Mouse (Mus musculus) liver, embryonic 13.5 days (tissue): ENCODE measurements at regions not wholly inside any gene's neighbourhood (a gene's known extent, or its start where the extent isn't known, plus 50 kb on each side); places are given as distances from the start of the nearest gene placed in this dataset.

Experiments
- ATAC-seq: fragments of 200-750 bp; cut with Nextera tagmentation; 2 replicates; pipeline ENCODE4 v1.8.0; 2017; ENCODE audit warnings: low read depth, mild to moderate bottlenecking, moderate number of reproducible peaks, moderate library complexity
- DNase-seq: peaks from one replicate; pipeline ENCODE4 v3.0.0; 2022
- H3K27ac ChIP-seq: fragments of 300-500 bp; sonication (generic); 2 replicates; pipeline ENCODE4 v1.5.1; 2015; ENCODE audit warnings: moderate library complexity, mild to moderate bottlenecking, inconsistent platforms
- H3K27me3 ChIP-seq: fragments of 300-500 bp; sonication (generic); 2 replicates; pipeline ENCODE4 v1.6.1; 2015; ENCODE audit warnings: mild to moderate bottlenecking, inconsistent platforms
- H3K36me3 ChIP-seq: fragments of 300-500 bp; sonication (generic); 2 replicates; pipeline ENCODE4 v1.6.1; 2015; ENCODE audit warnings: mild to moderate bottlenecking, inconsistent platforms
- H3K4me1 ChIP-seq: fragments of 300-500 bp; sonication (generic); replicated peaks from 2 replicates; pipeline ENCODE4 v1.6.1; 2015; ENCODE audit warnings: inconsistent platforms
- H3K4me2 ChIP-seq: fragments of 300-500 bp; sonication (generic); 2 replicates; pipeline ENCODE4 v1.6.1; 2015; ENCODE audit warnings: inconsistent platforms, mild to moderate bottlenecking, moderate library complexity
- H3K4me3 ChIP-seq: fragments of 300-500 bp; sonication (generic); replicated peaks from 2 replicates; pipeline ENCODE4 v1.5.1; 2015; ENCODE audit warnings: mild to moderate bottlenecking, inconsistent platforms
- H3K9ac ChIP-seq: fragments of 300-500 bp; sonication (generic); 2 replicates; pipeline ENCODE4 v1.6.1; 2015; ENCODE audit warnings: mild to moderate bottlenecking, inconsistent platforms
- H3K9me3 ChIP-seq: fragments of 300-500 bp; sonication (generic); replicated peaks from 2 replicates; pipeline ENCODE4 v1.6.1; 2016; ENCODE audit warnings: inconsistent platforms
- WGBS: fragments of 180-500 bp; shearing (Covaris S2); methylation state at CpG from one replicate; pipeline ENCODE4 v1.1.7; 2015; ENCODE audit not compliant: insufficient replicate concordance; 5-methylcytosine and 5-hydroxymethylcytosine counted together

DNA sequence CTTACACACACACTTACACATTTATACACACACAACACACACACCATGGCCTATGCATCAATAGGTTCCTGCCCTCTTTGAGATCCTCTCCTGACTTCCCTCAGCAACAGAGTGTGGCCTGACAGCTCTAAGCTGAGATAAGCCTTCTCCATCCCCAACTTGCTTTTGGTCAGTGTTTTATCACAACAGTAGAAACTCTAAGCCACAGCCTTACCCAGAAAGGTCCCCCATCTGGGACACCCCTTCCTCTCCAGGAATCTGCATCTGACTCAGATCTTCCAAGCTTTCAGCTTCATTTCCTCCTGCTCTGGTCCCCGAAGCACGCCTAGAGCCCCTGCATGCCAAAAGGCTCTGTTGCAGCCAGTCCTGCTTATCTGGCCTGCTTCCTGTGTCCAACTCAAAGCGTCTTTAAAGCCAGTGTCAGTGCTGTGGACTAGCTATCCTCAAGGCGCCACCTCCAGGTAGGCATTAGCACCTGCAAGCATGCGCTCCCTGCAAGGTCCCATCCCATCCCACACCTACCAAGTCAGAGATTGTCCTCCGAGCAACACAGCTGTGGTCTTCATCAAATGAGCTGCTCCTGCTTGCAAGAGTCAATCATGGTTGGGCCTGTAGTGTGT, 205.5 kb upstream of the Rpl38 start:
- DNase-seq (peak; percentile 24), ATAC-seq (peak; percentile 36)
- 5% methylated on average over 6 of the region's 6 CpGs for WGBS

GRCm38 (mm10) chr11:114454876-114455330, 213.4 kb upstream of the Rpl38 start:
- Histone ChIP-seq H3K36me3 (no peaks in the 10 kb centered on the region), H3K9me3 (no peaks in the 10 kb centered on the region), H3K4me2 (no peak overlapping the region), H3K4me1 (no peaks in the 10 kb centered on the region), H3K27ac (no peak overlapping the region), H3K9ac (no peak overlapping the region), H3K27me3 (no peaks in the 10 kb centered on the region), H3K4me3 (no peak overlapping the region)
- 44% methylated on average over 12 of the region's 12 CpGs for WGBS
- ATAC-seq (no peak), DNase-seq (no peak)

More for the DNA sequence above, 205.5 kb upstream of the Rpl38 start:
- no peak overlapping the region for H3K4me3 ChIP-seq
- H3K27ac ChIP-seq: no peak overlapping the region
- H3K9me3 ChIP-seq: no peaks in the 10 kb centered on the region
- peaks cover 13% of the 10 kb centered on the region for H3K27me3 ChIP-seq
- 0 out of 2 replicates have a peak, but pooled peaks cover 6% of the 10 kb centered on the region for H3K4me1 ChIP-seq
- H3K4me2 ChIP-seq: no peak overlapping the region
- no peak overlapping the region for H3K9ac ChIP-seq
- H3K36me3 ChIP-seq: no peaks in the 10 kb centered on the region

- no peak for DNase-seq
- Histone ChIP-seq H3K4me1 (peaks cover 29% of the 10 kb centered on the region), H3K36me3 (no peaks in the 10 kb centered on the region), H3K4me2 (no peak overlapping the region), H3K27ac (no peak overlapping the region), H3K9ac (no peak overlapping the region), H3K9me3 (no peaks in the 10 kb centered on the region), H3K4me3 (no peak overlapping the region), H3K27me3 (no peaks in the 10 kb centered on the region)
- WGBS: 38% methylated on average over 13 of the region's 13 CpGs
- ATAC-seq: no peak
These were observed 219.4 kb upstream of the Rpl38 start for GRCm38 (mm10) chr11:114448776-114449401.

DNA sequence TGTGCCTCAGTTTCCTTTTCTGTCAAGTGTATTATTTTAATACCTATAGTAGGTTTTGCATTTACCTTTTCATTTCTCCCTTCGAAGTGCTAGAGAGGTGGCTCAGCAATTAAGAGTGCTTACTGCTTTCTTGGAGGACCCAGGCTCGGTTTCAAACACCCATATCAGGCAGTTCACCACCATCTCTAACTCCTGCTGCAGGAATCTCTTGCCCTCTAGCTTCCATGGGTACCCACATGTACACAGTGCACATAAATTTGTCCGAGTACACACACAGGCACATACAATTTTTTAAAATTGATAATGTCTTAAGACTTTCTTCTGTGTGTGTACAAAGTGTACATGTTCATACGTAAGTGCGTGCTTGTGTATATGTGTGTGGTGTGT, 220.9 kb upstream of the Rpl38 start:
- ATAC-seq: no peak
- H3K4me2 ChIP-seq: peak overlapping the region; percentile 72
- H3K27me3 ChIP-seq: no peaks in the 10 kb centered on the region
- DNase-seq: no peak
- H3K27ac ChIP-seq: peak overlapping the region; percentile 72
- H3K9ac ChIP-seq: no peak overlapping the region
- H3K4me3 ChIP-seq: peak overlapping the region; percentile 52; the same call in 1 of the 2 replicates
- no peaks in the 10 kb centered on the region for H3K36me3 ChIP-seq
- 67% methylated on average over 5 of the region's 5 CpGs for WGBS
- H3K4me1 ChIP-seq: peaks cover 30% of the 10 kb centered on the region
- H3K9me3 ChIP-seq: no peaks in the 10 kb centered on the region

- 3% methylated on average over 22 of the region's 23 CpGs for WGBS
- no peaks in the 10 kb centered on the region for H3K36me3 ChIP-seq
- DNase-seq (peak; percentile 57), ATAC-seq (peak; percentile 91)
- no peaks in the 10 kb centered on the region for H3K9me3 ChIP-seq
- peaks cover 36% of the 10 kb centered on the region for H3K4me1 ChIP-seq
- H3K4me3 ChIP-seq: peak overlapping the region; percentile 52
- H3K27ac ChIP-seq: peak overlapping the region; percentile 72
- peak overlapping the region; percentile 58; the same call in 1 of the 2 replicates for H3K9ac ChIP-seq
- H3K27me3 ChIP-seq: no peaks in the 10 kb centered on the region
- H3K4me2 ChIP-seq: peak overlapping the region; percentile 72
These were observed 221.5 kb upstream of the Rpl38 start for GRCm38 (mm10) chr11:114446617-114447460.

DNA sequence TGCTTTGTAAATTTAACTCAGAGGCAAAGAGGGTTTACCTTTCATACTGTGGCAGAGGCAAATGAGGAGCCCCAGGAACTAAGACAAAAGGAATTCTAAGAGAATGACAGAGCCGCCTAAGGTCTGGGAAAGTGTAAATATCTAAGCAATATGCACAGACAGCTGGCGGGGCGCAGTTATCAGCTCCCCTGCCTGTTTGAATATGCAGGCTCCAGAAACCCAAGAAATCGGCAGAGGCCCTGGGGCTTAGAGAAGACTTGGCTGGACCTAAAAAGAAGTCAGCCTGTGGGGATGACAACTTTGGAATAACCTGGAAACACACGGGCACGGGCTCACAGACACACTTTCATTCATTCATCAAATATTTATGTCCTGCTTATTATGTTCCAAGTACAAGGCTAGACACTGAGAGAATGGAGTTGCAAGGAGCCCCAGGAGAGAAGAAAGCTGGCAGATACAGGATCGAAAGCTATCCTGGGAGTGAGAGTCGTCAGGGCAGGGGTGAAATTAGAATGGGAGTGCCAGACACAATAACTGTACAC, 222.2 kb upstream of the Rpl38 start:
- H3K27ac ChIP-seq: peak overlapping the region; percentile 50; the same call in 1 of the 2 replicates
- no peaks in the 10 kb centered on the region for H3K9me3 ChIP-seq
- H3K27me3 ChIP-seq: no peaks in the 10 kb centered on the region
- no peak for DNase-seq
- no peaks in the 10 kb centered on the region for H3K36me3 ChIP-seq
- peak; percentile 39 for ATAC-seq
- 5% methylated on average over 8 of the region's 8 CpGs for WGBS
- peak overlapping the region; percentile 52 for H3K4me3 ChIP-seq
- H3K4me1 ChIP-seq: peaks cover 39% of the 10 kb centered on the region
- H3K9ac ChIP-seq: peak overlapping the region; percentile 26; the same call in 1 of the 2 replicates
- peak overlapping the region; percentile 72 for H3K4me2 ChIP-seq

- Histone ChIP-seq H3K27ac (no peak overlapping the region), H3K4me2 (no peak overlapping the region), H3K4me3 (no peak overlapping the region), H3K36me3 (no peaks in the 10 kb centered on the region), H3K9me3 (no peaks in the 10 kb centered on the region), H3K9ac (no peak overlapping the region), H3K4me1 (peaks cover 39% of the 10 kb centered on the region), H3K27me3 (no peaks in the 10 kb centered on the region)
- ATAC-seq (no peak), DNase-seq (no peak)
- 68% methylated on average over 8 of the region's 8 CpGs for WGBS
These were observed 224.1 kb upstream of the Rpl38 start for GRCm38 (mm10) chr11:114444211-114444610.

DNA sequence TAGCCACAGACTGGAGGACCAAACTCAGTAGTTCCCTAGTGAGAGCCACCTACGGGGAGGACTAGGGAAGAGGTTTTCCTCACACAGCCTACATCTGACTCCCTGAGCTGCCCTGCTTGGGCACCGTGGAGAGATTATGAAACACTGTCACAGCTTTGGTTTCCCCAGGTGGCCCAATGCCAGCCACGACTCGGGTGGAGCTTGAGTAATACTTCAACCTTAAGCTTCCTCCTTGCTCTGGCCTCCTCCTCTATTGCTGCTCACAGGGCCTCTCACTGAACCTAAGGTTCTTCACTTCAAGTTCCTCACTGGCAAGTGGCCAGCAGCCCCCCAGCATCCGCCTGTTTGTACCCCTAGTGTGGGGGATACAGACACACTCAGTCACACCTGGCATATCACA, 224.9 kb upstream of the Rpl38 start:
- Histone ChIP-seq H3K27me3 (no peaks in the 10 kb centered on the region), H3K9ac (no peak overlapping the region), H3K9me3 (no peaks in the 10 kb centered on the region), H3K27ac (no peak overlapping the region), H3K4me2 (no peak overlapping the region), H3K36me3 (no peaks in the 10 kb centered on the region), H3K4me3 (no peak overlapping the region), H3K4me1 (peaks cover 35% of the 10 kb centered on the region)
- ATAC-seq (no peak), DNase-seq (no peak)
- 34% methylated on average over 5 of the region's 5 CpGs for WGBS

DNA sequence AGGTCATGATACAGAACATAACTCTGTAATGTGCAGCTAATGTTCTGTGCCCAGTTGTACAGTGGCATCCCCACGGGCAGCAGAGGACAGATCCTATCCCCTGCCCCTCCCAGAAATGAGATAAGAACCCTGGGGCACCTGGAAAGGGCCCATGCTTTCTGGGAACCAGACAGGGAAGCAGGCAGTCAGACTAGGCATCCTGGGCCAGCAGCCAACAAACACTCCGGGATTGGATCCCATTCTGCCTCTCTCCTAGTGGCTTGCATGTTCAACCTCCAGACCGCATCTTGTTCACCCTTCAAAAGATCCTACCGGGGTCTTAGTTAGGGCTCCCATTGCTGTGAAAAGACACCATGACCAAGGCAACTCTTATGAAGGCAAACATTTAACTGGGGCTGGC, 229.0 kb upstream of the Rpl38 start:
- H3K4me3 ChIP-seq: no peak overlapping the region
- H3K4me1 ChIP-seq: peaks cover 20% of the 10 kb centered on the region
- no peak overlapping the region for H3K9ac ChIP-seq
- DNase-seq (no peak), ATAC-seq (no peak)
- no peaks in the 10 kb centered on the region for H3K9me3 ChIP-seq
- H3K36me3 ChIP-seq: no peaks in the 10 kb centered on the region
- no peaks in the 10 kb centered on the region for H3K27me3 ChIP-seq
- H3K27ac ChIP-seq: no peak overlapping the region
- no peak overlapping the region for H3K4me2 ChIP-seq
- WGBS: 72% methylated on average over 4 of the region's 4 CpGs

- peaks cover 9% of the 10 kb centered on the region; the same call in 1 of the 2 replicates for H3K4me1 ChIP-seq
- WGBS: 6% methylated on average over 1 of the region's 1 CpGs
- H3K36me3 ChIP-seq: no peaks in the 10 kb centered on the region
- H3K4me2 ChIP-seq: no peak overlapping the region
- ATAC-seq (no peak), DNase-seq (no peak)
- H3K4me3 ChIP-seq: no peak overlapping the region
- H3K27me3 ChIP-seq: no peaks in the 10 kb centered on the region
- no peaks in the 10 kb centered on the region for H3K9me3 ChIP-seq
- H3K27ac ChIP-seq: no peak overlapping the region
- no peak overlapping the region for H3K9ac ChIP-seq
These were observed 232.5 kb upstream of the Rpl38 start for GRCm38 (mm10) chr11:114435788-114436187.

GRCm38 (mm10) chr11:114433561-114433960, 234.8 kb upstream of the Rpl38 start:
- WGBS: 41% methylated on average over 5 of the region's 5 CpGs

More at GRCm38 (mm10) chr11:114433561-114433960, 234.8 kb upstream of the Rpl38 start:
- Histone ChIP-seq H3K4me2 (no peak overlapping the region), H3K9ac (no peak overlapping the region), H3K4me1 (peaks cover 9% of the 10 kb centered on the region; the same call in 1 of the 2 replicates), H3K27me3 (no peaks in the 10 kb centered on the region), H3K27ac (no peak overlapping the region), H3K9me3 (no peaks in the 10 kb centered on the region), H3K36me3 (no peaks in the 10 kb centered on the region), H3K4me3 (no peak overlapping the region)
- DNase-seq: no peak
- ATAC-seq: no peak
